Mouse (Mus musculus): ENCODE measurements around the gene F830045P16Rik.
"Not testable (repeated sequence)": the region's sequence is repeated elsewhere in the genome, so short reads cannot be mapped to it uniquely, and the experiment has no call there.

F830045P16Rik gene

DNA sequence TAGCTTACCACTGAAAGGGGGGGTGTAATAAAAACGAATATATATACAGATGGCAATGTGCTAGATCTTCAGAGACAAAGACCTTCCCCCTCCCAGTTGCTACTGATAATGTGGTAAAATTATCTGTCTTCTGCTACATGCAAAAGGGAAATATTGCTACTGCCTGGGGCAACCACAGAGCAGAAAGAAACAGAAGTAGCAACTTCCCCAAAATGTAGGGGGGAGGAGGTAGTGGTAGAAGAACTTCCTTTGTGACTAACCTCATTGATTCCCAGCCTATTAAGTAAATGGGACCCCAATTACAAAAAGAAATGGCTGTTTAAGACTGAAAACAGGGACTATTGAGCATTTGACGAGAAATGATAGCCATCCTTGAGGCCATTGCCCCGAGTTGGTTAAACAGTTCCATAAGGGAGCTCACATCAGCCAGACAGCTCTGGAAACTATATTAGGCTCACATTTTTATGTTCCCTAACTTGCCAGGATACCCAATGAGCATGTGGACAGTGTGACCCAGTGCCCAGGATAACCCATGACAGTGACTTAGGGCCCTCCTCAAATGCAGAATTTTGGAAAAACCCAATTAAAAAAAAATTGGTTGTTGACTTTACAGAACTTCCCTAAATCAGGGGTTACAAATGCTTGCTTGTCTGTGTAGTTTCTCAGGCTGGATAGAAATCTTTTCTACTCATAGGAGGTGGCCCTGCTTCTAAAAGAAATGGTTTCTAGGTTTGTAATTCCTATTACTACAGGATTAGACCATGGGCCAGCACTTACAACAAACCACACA, 46.7 kb downstream of the F830045P16Rik start:
- no peak for DNase-seq (ENCODE audit: low spot score in 2 of 2)

DNA sequence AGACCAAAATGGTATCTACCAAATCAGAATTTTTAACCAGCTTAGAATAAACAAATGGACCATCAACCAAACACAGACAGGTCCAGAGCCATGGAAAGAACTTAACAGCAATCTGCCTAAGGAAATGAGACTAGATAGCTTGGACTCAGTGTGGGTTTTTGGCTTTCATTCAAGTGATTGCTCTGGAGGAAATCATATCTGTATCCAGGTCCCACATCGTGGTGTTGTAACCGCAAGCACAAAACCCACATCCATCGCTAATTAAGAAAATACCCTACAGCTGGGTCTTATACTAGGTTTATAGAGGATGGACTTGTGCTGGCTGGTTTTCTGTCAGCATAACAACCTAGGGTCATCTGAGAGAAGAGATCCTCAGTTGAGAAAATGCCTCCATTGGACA, 53.3 kb downstream of the F830045P16Rik start:
- no peak for DNase-seq (ENCODE audit: low spot score in 2 of 2)

DNA sequence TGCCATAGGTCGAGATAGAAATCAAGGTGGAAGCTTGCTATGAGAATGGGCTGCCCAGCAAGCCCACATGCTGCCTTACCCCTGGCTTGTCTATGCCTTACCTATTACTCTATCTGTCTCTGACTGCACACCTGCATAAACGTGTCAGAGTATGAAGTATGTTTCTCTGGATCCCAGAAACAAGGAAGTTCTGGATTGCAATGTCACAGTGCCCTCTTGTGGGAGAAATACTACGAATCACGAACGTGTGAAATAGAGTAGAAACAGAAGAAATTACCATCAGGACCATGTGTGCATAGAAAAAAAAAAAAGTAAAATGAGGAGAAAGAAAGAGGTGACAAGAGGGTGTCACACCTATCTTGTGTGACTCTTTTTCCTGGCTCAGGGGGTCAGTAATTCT, 64.5 kb downstream of the F830045P16Rik start:
- peak; percentile 53 to 60 for DNase-seq (ENCODE audit: low spot score in 2 of 2)

DNA sequence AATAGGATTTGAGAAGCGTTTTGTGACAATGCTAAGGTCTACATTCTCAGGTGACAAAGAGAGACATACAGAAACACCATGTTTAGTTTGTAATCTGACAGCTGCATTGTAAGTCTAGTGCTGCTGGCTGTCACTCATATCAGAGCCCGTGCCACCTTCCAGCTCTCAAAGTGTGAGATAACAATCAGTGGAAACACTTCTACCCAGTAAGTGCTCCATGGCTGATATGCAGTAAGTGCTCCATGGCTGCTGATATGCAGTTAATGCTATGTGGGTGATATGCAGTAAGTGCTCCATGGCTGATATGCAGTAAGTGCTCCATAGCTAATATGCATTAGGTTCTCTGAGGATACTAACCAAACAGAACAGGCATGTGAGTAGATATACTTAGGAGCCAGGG, 65.6 kb downstream of the F830045P16Rik start:
- DNase-seq (ENCODE audit: low spot score in 2 of 2) = no peak

DNA sequence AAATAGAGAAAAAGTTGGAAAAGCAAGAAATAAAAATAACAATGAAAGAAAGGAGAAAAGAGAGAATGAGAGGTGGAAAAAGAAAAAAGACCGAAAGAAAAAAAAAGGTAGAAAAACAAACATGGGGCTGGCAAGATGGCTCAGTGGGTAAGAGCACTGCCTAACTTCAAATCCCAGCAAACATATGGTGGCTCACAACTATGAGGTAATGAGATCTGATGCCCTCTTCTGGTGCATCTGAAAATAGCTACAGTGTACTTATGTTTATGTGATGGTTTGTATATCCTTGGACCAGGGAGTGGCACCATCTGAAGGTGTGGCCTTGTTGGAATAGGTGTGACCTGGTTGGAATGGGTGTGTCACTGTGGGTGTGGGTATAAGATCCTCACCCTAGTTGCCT, 97.6 kb downstream of the F830045P16Rik start:
- not testable (repeated sequence) for DNase-seq (ENCODE audit: low spot score in 2 of 2)

DNA sequence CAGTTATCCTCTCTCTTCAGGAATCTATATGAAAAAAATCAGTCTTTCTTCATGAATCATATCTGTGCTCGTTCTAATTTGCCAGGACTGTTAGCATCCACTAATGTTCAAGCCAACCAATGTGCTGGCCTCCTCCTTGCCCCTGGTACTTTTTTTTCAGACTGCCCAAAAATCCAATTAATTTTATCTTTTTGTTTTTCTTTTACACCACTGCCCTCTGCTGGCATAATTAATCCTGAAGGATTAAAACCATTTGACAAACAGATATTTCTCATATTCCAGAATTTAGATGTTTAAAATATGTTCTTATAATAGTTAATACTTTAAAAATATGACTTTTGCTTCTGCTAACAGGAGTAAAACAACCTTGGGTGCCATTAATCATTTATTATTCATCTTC, 101.2 kb downstream of the F830045P16Rik start:
- DNase-seq (ENCODE audit: low spot score in 2 of 2) = no peak

DNA sequence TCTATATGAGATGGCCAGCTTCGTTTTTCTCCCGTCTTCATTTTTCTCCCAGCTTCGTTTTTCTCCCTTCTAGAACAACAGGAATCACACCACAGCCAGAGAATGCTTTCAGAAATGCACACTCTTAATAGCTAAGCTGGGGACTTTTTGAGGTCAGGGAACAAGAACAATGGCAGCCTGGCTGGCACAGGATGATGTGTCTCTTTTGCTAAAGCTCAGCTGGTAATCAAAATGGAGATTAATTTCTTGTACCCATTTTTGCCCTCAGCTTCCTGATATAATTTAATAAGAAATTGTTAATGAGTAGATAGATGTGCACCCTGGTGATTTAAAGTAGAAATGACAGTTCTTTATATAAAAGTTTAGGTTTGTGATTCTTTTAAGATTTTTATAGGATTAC, 112.7 kb downstream of the F830045P16Rik start:
- no peak for DNase-seq (ENCODE audit: low spot score in 2 of 2)

DNA sequence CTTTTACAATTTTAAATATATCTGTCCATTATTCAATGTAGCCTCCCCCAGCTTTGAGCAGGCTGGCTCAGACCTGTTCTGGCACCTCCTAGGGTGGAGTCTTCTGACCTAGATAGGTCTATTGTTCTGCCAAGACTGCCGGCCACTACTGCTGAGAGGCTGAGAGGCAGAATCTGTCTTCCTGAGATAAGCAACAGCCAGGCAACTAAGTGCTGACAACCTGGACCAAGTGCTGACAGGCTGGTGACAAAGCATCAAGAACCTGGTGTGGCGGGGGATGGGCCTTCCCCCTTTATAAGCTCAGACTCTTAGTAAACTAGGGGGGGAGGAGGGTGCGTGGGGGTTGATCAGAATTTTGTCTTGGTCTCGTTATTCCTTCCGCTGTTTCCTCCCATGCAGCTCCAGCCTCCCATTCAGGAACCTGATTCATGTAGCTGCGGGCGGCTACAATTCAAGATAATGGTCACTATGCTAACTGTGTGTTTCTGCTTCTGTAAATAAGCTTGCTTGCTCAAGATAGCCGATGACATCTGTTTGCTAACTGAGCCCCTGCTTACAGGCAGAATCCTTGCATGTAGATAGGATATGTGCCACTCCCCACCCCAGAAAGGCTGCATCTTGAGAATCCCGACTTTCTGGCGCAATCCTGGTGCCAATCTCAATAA, 115.4 kb downstream of the F830045P16Rik start:
- no peak for DNase-seq (ENCODE audit: low spot score in 2 of 2)

DNA sequence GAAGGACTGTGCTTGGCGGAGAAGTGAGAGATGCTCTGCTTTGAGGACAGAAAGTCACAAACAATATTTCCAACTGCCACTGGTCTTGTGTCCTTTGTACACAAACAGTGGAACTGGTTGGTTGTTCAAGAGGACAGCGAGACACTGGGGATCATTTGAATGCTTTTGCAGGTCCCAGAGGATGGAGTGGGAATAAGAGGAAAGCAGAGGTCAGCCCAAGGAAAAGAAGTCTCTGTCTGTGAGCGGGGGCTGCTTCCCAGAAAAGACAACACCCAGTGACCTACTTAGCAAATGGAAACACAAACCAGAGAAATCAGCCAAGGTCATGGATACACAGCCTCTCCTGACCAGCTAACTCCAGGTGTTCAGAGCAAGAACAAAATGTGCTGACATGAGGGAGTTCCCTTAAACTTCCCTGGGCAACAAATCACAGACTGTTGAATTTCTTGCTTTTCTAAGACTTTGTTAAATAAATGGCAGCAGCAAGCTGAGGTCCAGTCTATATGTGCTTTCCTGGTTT, 117.0 kb downstream of the F830045P16Rik start:
- no peak for DNase-seq (ENCODE audit: low spot score in 2 of 2)

DNA sequence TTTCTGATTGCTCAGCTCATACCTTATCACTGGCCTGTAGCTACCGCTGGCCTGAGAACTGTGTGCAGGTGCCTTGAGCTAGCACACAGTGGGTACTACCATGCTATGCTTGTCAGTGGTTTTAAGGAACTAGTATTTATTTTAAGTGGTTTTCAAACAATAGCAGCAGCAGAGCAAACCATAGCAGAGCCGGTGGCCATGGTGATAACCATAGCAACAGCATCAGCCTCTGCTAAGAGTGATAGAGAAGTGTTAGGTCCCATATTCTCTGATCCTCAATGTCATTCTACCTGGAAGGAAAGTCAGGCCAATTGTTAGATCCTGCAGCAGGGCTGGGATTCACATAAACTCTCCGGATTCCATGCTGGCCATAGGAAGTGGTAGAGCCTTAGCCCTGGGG, 121.8 kb downstream of the F830045P16Rik start:
- DNase-seq (ENCODE audit: low spot score in 2 of 2) = peak; percentile 39 to 56

DNA sequence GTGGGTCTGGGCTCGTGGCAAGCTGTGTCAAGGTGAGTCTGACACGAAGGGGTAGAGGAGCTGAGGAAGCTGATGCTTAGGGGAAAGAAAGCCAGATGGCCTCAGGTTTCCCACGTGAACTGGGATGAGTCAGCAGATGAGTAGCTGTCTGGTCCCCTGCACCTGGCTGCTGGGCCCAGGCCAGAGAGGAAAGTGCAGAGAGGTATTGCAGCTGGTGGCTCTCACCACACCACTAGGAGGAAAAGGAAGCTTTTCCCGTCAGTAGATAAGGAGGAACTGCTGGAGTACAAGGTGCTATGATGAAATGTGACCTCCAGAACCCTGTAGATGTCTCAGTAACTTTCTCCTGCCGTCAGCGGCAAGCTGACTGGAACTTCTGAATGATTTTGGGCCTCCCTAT, 122.9 kb downstream of the F830045P16Rik start:
- DNase-seq (ENCODE audit: low spot score in 2 of 2) = no peak

DNA sequence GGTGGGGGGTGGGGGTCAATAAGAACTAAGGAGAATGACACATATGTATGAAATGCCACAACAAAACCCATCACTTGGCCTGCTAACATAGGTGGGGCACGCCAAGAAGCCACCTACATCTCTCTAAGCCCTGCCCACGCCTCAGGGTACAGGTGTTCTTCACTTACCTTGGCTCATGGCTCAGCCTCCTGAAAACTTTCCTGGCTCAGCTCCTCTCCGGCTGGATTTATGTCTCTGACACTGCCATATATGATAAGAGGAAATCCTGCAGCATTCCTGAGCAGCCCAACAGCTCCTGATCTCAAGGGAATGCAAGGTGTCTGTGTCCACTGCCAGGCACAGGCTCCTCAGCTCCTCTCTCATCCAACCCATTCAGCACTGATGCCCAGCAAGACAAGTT, 124.8 kb downstream of the F830045P16Rik start:
- DNase-seq (ENCODE audit: low spot score in 2 of 2) = no peak

DNA sequence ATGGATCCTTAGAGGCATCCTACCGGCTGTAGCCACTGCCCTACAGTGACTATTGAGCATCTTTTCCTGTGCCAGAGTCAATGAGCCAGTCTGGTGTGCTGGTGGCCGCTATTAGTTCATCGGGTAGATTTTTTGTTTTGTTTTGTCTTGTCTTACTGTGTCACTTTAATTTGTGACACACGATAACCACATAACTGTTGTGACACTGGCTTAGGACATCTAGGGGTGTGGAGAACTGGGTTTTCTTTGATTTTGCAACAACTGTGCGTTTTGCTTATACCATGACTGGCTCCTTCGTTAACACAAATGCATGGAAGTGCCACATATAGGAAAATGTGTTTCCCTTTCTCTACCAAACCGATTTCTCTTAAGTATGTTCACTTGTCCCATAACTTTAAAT, 126.1 kb downstream of the F830045P16Rik start:
- no peak for DNase-seq (ENCODE audit: low spot score in 2 of 2)

DNA sequence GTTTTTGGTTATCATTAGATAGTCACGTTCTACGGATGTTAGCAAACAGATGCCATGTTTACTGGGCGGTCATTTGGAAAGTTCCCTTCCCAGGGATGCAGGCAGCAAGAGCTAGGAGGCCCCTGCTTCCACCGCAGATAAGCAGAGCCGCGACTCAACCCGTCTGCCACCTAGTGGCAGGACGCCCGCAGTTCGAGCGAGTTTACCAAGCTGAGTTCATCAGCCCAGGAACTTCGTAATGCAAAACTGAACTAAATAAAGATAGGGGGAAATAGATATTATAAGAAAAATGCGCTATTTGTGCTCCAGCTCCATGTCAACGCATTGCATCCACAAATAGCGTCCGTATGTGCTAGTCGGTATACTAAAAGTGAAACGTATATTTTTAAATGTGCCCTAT, 127.9 kb downstream of the F830045P16Rik start:
- DNase-seq (ENCODE audit: low spot score in 2 of 2) = peak; percentile 93 to 94

All from right cerebral cortex, postnatal 10 days (tissue).